Mouse (Mus musculus) limb, embryonic 10.5 days (tissue): Measurements from ENCODE around the gene Tgif1. TPM values are rescaled to one million over a fixed set of nuclear protein-coding genes. Genes with fewer than 3 reads are reported as not detected.
"Not testable (repeated sequence)": the region's sequence is repeated elsewhere in the genome, so short reads cannot be mapped to it uniquely, and the experiment has no call there.

Source experiments
- DNase-seq: peaks from one replicate; pipeline ENCODE4 v3.0.0-alpha.2; 2017; ENCODE audit warnings: low spot score
- H3K27ac ChIP-seq: fragments of 300-500 bp; sonication (generic); 2 replicates; pipeline ENCODE4 v1.5.1; 2016; ENCODE audit warnings: mild to moderate bottlenecking
- H3K27me3 ChIP-seq: fragments of 300-500 bp; sonication (generic); 2 replicates; pipeline ENCODE4 v1.6.1; 2016; ENCODE audit warnings: low read depth, mild to moderate bottlenecking; ENCODE audit not compliant: poor library complexity, severe bottlenecking
- H3K36me3 ChIP-seq: fragments of 300-500 bp; sonication (generic); 2 replicates; pipeline ENCODE4 v1.6.1; 2016; ENCODE audit warnings: mild to moderate bottlenecking, moderate library complexity
- H3K4me1 ChIP-seq: fragments of 300-500 bp; sonication (generic); 2 replicates; pipeline ENCODE4 v1.6.1; 2016
- H3K4me3 ChIP-seq: fragments of 300-500 bp; sonication (generic); 2 replicates; pipeline ENCODE4 v1.5.1; 2016; ENCODE audit warnings: mild to moderate bottlenecking, moderate library complexity
- H3K9me3 ChIP-seq: fragments of 300-500 bp; sonication (generic); replicated peaks from 2 replicates; pipeline ENCODE4 v1.6.1; 2016; ENCODE audit warnings: mild to moderate bottlenecking
- WGBS: fragments of 180-500 bp; shearing (Covaris S2); methylation state at CpG from one replicate; pipeline ENCODE4 v1.1.7; 2016; 5-methylcytosine and 5-hydroxymethylcytosine counted together
- polyA plus RNA-seq: library from polyadenylated mRNA; unstranded; fragments of >200 nt; fragmentation: Nextera tagmentation; extraction: Ambion mirVana; gene quantifications from 2 replicates; pipeline ENCODE4 v1.2.1, GENCODE M21; 2016

Tgif1 gene
- polyA plus RNA-seq, 1 experiment from 2014 or later = 132 TPM

GRCm38 (mm10) chr17:70847086-70847485 lies 6.3 kb downstream of the Tgif1 start:
- no peaks in the 10 kb centered on the region for H3K9me3 ChIP-seq
- H3K27me3 ChIP-seq = no peaks in the 10 kb centered on the region
- H3K27ac ChIP-seq = peak overlapping the region; percentile 73
- H3K4me3 ChIP-seq = peak overlapping the region; percentile 92
- H3K36me3 ChIP-seq = peaks cover 42% of the 10 kb centered on the region
- WGBS = 4% methylated on average over 4 of the region's 4 CpGs
- H3K4me1 ChIP-seq = peaks cover 53% of the 10 kb centered on the region
- DNase-seq = no peak

GRCm38 (mm10) chr17:70846111-70846644 lies 7.2 kb downstream of the Tgif1 start:
- peaks cover 51% of the 10 kb centered on the region for H3K36me3 ChIP-seq

GRCm38 (mm10) chr17:70845543-70845942 lies 7.8 kb downstream of the Tgif1 start:
- no peaks in the 10 kb centered on the region for H3K27me3 ChIP-seq
- peaks cover 46% of the 10 kb centered on the region for H3K4me1 ChIP-seq
- H3K36me3 ChIP-seq = peaks cover 54% of the 10 kb centered on the region
- 92% methylated on average over 2 of the region's 2 CpGs for WGBS
- H3K27ac ChIP-seq = no peak overlapping the region
- no peak for DNase-seq
- no peaks in the 10 kb centered on the region for H3K9me3 ChIP-seq
- no peak overlapping the region for H3K4me3 ChIP-seq

More at GRCm38 (mm10) chr17:70846111-70846644, 7.2 kb downstream of the Tgif1 start:
- Histone ChIP-seq H3K4me3 (no peak overlapping the region), H3K27me3 (no peaks in the 10 kb centered on the region), H3K9me3 (no peaks in the 10 kb centered on the region), H3K27ac (no peak overlapping the region), H3K4me1 (peaks cover 46% of the 10 kb centered on the region)
- 69% methylated on average over 8 of the region's 8 CpGs for WGBS
- DNase-seq = no peak

DNA sequence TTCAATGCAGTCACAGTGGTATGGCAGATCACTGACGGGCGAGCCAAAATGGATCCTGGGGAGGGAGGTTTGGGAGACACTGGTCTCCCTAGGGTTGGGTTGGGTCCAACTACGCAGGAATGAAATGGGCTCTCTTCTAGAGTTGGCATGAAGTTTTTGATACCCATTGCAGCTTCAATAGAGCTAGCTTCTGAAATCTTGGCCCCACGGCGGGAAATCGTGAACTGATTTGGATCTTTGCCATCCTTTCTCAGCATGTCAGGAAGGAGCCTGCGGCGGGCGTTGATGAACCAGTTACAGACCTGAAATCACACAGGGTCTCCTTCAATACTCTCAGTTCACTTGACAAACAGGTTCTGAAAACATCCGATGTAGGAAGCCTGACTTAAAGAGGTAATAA lies 8.4 kb downstream of the Tgif1 start:
- Histone ChIP-seq H3K27me3 (no peaks in the 10 kb centered on the region), H3K27ac (no peak overlapping the region), H3K4me3 (no peak overlapping the region), H3K36me3 (peaks cover 59% of the 10 kb centered on the region), H3K9me3 (no peaks in the 10 kb centered on the region), H3K4me1 (peaks cover 46% of the 10 kb centered on the region)
- DNase-seq = no peak
- WGBS = 87% methylated on average over 10 of the region's 10 CpGs

GRCm38 (mm10) chr17:70843252-70843651 lies 10.1 kb downstream of the Tgif1 start:
- Histone ChIP-seq H3K27ac (no peak overlapping the region), H3K36me3 (peaks cover 72% of the 10 kb centered on the region), H3K4me3 (no peak overlapping the region), H3K9me3 (no peaks in the 10 kb centered on the region), H3K27me3 (no peaks in the 10 kb centered on the region), H3K4me1 (peaks cover 56% of the 10 kb centered on the region)
- no peak for DNase-seq
- WGBS = 47% methylated on average over 4 of the region's 4 CpGs

DNA sequence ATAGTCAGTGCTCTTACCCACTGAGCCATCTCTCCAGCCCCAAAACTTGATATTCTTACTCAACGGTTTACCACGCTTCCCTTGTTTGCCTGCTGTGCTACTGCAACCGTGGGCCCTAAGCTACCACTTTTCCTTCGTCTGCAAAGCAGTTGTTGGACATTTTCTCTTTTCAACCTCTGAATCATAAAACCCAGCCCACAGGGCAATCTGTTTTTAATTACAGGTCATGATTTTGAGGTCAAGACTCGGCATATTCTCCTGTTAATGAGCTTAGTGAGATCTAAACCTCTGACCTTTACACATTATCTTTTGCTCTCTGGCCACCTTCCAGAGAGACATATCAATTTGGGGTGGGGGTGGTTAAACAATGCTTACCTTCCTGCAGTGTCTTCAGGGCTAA lies 14.8 kb downstream of the Tgif1 start:
- Histone ChIP-seq H3K4me1 (peaks cover 37% of the 10 kb centered on the region), H3K9me3 (no peaks in the 10 kb centered on the region), H3K27ac (no peak overlapping the region), H3K36me3 (peaks cover 54% of the 10 kb centered on the region), H3K4me3 (no peak overlapping the region), H3K27me3 (peaks cover 11% of the 10 kb centered on the region; the same call in 1 of the 2 replicates)
- no peak for DNase-seq
- whole genome bisulfite sequencing = 28% methylated on average over 5 of the region's 5 CpGs

DNA sequence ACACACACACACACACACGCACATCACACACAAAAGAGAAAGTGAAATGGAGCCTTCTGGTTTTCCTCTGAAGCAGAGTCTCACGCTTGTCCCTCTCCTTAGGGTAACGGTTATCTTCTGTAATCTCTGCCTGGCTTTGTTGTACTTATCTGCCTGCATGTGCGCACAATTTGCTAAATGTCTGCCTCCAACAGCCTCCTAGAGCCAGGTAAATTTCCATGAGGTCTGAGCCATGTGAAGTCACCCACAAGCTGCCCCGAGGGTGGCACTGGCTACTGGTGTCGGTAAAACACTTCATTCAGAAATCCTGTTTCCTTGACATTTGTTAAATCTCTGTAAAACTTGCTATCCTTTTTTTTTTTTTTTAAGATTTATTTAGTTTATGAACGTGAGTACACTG lies 15.3 kb downstream of the Tgif1 start:
- WGBS = 81% methylated on average over 7 of the region's 7 CpGs
- Histone ChIP-seq H3K27ac (no peak overlapping the region), H3K27me3 (peaks cover 13% of the 10 kb centered on the region; the same call in 1 of the 2 replicates), H3K9me3 (no peaks in the 10 kb centered on the region), H3K4me3 (no peak overlapping the region), H3K36me3 (peaks cover 49% of the 10 kb centered on the region), H3K4me1 (peaks cover 32% of the 10 kb centered on the region)
- no peak for DNase-seq

DNA sequence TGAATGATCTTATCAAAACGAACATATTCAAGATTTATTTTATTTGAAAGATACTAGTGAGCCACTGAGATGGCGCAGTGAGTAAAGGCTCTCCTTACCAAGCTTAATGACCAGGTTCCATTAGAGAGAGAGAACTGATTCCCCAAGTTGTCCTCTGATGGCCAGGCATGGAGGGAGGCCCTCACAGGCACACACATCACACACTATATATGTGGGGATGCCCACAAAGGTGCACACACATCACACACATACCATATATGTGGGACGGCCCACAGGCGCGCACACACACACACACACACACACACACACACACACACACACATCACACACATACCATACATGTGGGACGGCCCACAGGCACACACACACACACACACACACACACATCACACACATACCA lies 15.9 kb downstream of the Tgif1 start:
- peaks cover 44% of the 10 kb centered on the region for H3K36me3 ChIP-seq
- H3K27me3 ChIP-seq = peaks cover 13% of the 10 kb centered on the region; the same call in 1 of the 2 replicates
- H3K9me3 ChIP-seq, H3K4me3 ChIP-seq, DNase-seq, H3K27ac ChIP-seq: not testable (repeated sequence)
- H3K4me1 ChIP-seq = peaks cover 31% of the 10 kb centered on the region
- WGBS = 88% methylated on average over 6 of the region's 6 CpGs

DNA sequence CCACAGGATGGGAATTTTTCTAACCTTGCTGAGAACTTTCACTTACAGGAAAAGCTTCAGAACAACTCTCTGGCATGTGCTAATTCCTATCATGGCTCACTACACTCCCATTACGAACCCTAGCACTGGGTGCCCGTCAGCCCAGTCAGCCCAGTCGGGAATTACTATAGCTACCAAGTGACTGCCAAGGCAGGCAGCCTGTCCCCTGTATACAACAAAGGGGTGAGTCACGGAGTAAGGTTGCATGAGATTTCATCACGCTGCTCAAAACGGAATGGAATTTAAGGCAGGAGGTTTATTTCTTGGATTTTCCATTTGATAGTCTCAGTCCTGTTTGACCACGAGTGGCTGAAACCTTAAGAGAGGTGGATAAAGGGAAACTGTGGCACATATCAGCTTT lies 16.5 kb downstream of the Tgif1 start:
- 75% methylated on average over 7 of the region's 7 CpGs for WGBS

GRCm38 (mm10) chr17:70835071-70835790 lies 18.1 kb downstream of the Tgif1 start:
- DNase-seq = no peak
- 3% methylated on average over 10 of the region's 10 CpGs for WGBS

More for the DNA sequence above, 16.5 kb downstream of the Tgif1 start:
- Histone ChIP-seq H3K27me3 (peaks cover 13% of the 10 kb centered on the region; the same call in 1 of the 2 replicates), H3K9me3 (no peaks in the 10 kb centered on the region), H3K36me3 (peaks cover 39% of the 10 kb centered on the region), H3K4me1 (peaks cover 31% of the 10 kb centered on the region), H3K4me3 (no peak overlapping the region), H3K27ac (no peak overlapping the region)
- DNase-seq = no peak

GRCm38 (mm10) chr17:70834430-70834965 lies 18.8 kb downstream of the Tgif1 start:
- H3K27ac ChIP-seq = peak overlapping the region; percentile 53; the same call in 1 of the 2 replicates
- under 1% methylated on average over 29 of the region's 29 CpGs for WGBS
- peaks cover 13% of the 10 kb centered on the region; the same call in 1 of the 2 replicates for H3K27me3 ChIP-seq
- H3K9me3 ChIP-seq = no peaks in the 10 kb centered on the region
- H3K36me3 ChIP-seq = peaks cover 19% of the 10 kb centered on the region
- DNase-seq = peak; percentile 66
- peak overlapping the region; percentile 51 for H3K4me3 ChIP-seq
- H3K4me1 ChIP-seq = peaks cover 34% of the 10 kb centered on the region

More at GRCm38 (mm10) chr17:70835071-70835790, 18.1 kb downstream of the Tgif1 start:
- Histone ChIP-seq H3K27ac (no peak overlapping the region), H3K9me3 (no peaks in the 10 kb centered on the region), H3K4me3 (peak overlapping the region; percentile 51), H3K36me3 (peaks cover 27% of the 10 kb centered on the region), H3K4me1 (peaks cover 34% of the 10 kb centered on the region), H3K27me3 (peaks cover 13% of the 10 kb centered on the region; the same call in 1 of the 2 replicates)

- H3K27ac ChIP-seq = no peak overlapping the region
- peaks cover 13% of the 10 kb centered on the region; the same call in 1 of the 2 replicates for H3K27me3 ChIP-seq
- H3K4me3 ChIP-seq = no peak overlapping the region
- WGBS = 86% methylated on average over 9 of the region's 9 CpGs
- no peaks in the 10 kb centered on the region for H3K9me3 ChIP-seq
- peaks cover 9% of the 10 kb centered on the region; the same call in 1 of the 2 replicates for H3K36me3 ChIP-seq
- no peak for DNase-seq
- H3K4me1 ChIP-seq = peaks cover 19% of the 10 kb centered on the region
These were observed 20.8 kb downstream of the Tgif1 start for GRCm38 (mm10) chr17:70832544-70832943.

- WGBS = 64% methylated on average over 4 of the region's 4 CpGs
- no peaks in the 10 kb centered on the region for H3K9me3 ChIP-seq
- H3K4me1 ChIP-seq = peaks cover 19% of the 10 kb centered on the region
- H3K27me3 ChIP-seq = peaks cover 9% of the 10 kb centered on the region; the same call in 1 of the 2 replicates
- H3K27ac ChIP-seq = no peak overlapping the region
- H3K4me3 ChIP-seq = no peak overlapping the region
- no peak for DNase-seq
- H3K36me3 ChIP-seq = peaks cover 3% of the 10 kb centered on the region; the same call in 1 of the 2 replicates
These were observed 21.8 kb downstream of the Tgif1 start for GRCm38 (mm10) chr17:70831591-70831990.
